Mouse (Mus musculus) MEL (cell line): Measurements from ENCODE around the gene Kdm5c. TPM values are rescaled to one million over a fixed set of nuclear protein-coding genes. Genes with fewer than 3 reads are reported as not detected.
A peak's percentile ranks its signal among the peaks of the same experiment; 100 is the strongest.

Experiments used
- DNase-seq: peaks from one replicate; pipeline ENCODE4 v3.0.0; 2011; ENCODE audit warnings: low read depth, low spot score
- H3K27ac ChIP-seq: 2 replicates; pipeline ENCODE4 v1.5.1; 2012; ENCODE audit warnings: low read depth, mild to moderate bottlenecking, control low read depth, low read length, moderate library complexity; ENCODE audit not compliant: control insufficient read depth
- H3K27me3 ChIP-seq, 2 experiments: fragments of 150-350 bp in 1 of 2; sonication (generic) in 1 of 2; 2 replicates each; pipeline ENCODE4 v1.6.1; 2012; ENCODE audit warnings: low read length in 2 of 2, mild to moderate bottlenecking in 2 of 2, improper control_type of control experiment in 1 of 2, moderate library complexity in 1 of 2; ENCODE audit not compliant: insufficient read depth in 2 of 2, control insufficient read depth in 1 of 2
- H3K36me3 ChIP-seq, 2 experiments: 2 replicates each; pipeline ENCODE4 v1.6.1; 2012 to 2014; ENCODE audit warnings: low read length in 2 of 2, improper control_type of control experiment in 1 of 2, inconsistent platforms in 1 of 2, mild to moderate bottlenecking in 1 of 2; ENCODE audit not compliant: insufficient read depth in 2 of 2, control insufficient read depth in 1 of 2
- H3K4me1 ChIP-seq, 2 experiments: fragments of 150-350 bp in 1 of 2; sonication (generic) in 1 of 2; 2 replicates each; pipeline ENCODE4 v1.6.1; 2012; ENCODE audit warnings: low read length in 2 of 2, improper control_type of control experiment in 1 of 2, mild to moderate bottlenecking in 1 of 2; ENCODE audit not compliant: insufficient read depth in 2 of 2, control insufficient read depth in 1 of 2
- H3K4me3 ChIP-seq, 2 experiments: fragments of 150-350 bp in 1 of 2; sonication (generic) in 1 of 2; 2 replicates each; pipeline ENCODE4 v1.5.1; 2012; ENCODE audit warnings: low read depth in 2 of 2, low read length in 2 of 2, mild to moderate bottlenecking in 2 of 2, moderate library complexity in 2 of 2, control low read depth in 1 of 2, improper control_type of control experiment in 1 of 2; ENCODE audit not compliant: control insufficient read depth in 1 of 2, insufficient read depth in 1 of 2
- H3K79me2 ChIP-seq: 2 replicates; pipeline ENCODE4 v1.6.1; 2012; ENCODE audit warnings: mild to moderate bottlenecking, low read length, moderate library complexity; ENCODE audit not compliant: control insufficient read depth, poor library complexity, insufficient read depth
- H3K9ac ChIP-seq: 2 replicates; pipeline ENCODE4 v1.6.1; 2012; ENCODE audit warnings: low read depth, mild to moderate bottlenecking, control low read depth, low read length, moderate library complexity; ENCODE audit not compliant: control insufficient read depth, poor library complexity, severe bottlenecking
- H3K9me3 ChIP-seq: fragments of 150-350 bp; sonication (generic); replicated peaks from 2 replicates; pipeline ENCODE4 v1.6.1; 2012; ENCODE audit warnings: mild to moderate bottlenecking, low read length, improper control_type of control experiment, moderate library complexity; ENCODE audit not compliant: insufficient read depth
- BHLHE40 ChIP-seq: IDR thresholded peaks from 2 replicates; pipeline ENCODE4 v1.6.1; 2012; ENCODE audit warnings: low read depth, mild to moderate bottlenecking, inconsistent platforms, low read length, improper control_type of control experiment, borderline replicate concordance
- CHD1 ChIP-seq: IDR thresholded peaks from 2 replicates; pipeline ENCODE4 v1.6.1; 2012; ENCODE audit warnings: low read depth, mild to moderate bottlenecking, inconsistent platforms, low read length, improper control_type of control experiment
- CHD2 ChIP-seq: IDR thresholded peaks from 2 replicates; pipeline ENCODE4 v1.6.1; 2011; ENCODE audit warnings: low read length, improper control_type of control experiment
- CTCF ChIP-seq, 3 experiments: IDR thresholded peaks in 2 of 3; conservative IDR thresholded peaks in 1 of 3; 2 replicates each; pipeline ENCODE4 v1.5.1; 2011 to 2012; ENCODE audit warnings: low read length in 3 of 3, low read depth in 2 of 3, mild to moderate bottlenecking in 2 of 3, improper control_type of control experiment in 1 of 3, inconsistent platforms in 1 of 3, mixed read lengths in 1 of 3, moderate library complexity in 1 of 3; ENCODE audit not compliant: control insufficient read depth in 1 of 3, insufficient read depth in 1 of 3, poor library complexity in 1 of 3, severe bottlenecking in 1 of 3
- ELF1 ChIP-seq: IDR thresholded peaks from 2 replicates; pipeline ENCODE4 v1.6.1; 2014; ENCODE audit warnings: low read depth, mild to moderate bottlenecking, inconsistent platforms, low read length, improper control_type of control experiment, moderate library complexity
- EP300 ChIP-seq, 2 experiments: IDR thresholded peaks; 2 replicates each; pipeline ENCODE4 v1.6.1; 2011; ENCODE audit warnings: improper control_type of control experiment in 2 of 2, low read length in 2 of 2, low read depth in 1 of 2, mild to moderate bottlenecking in 1 of 2
- ETS1 ChIP-seq: IDR thresholded peaks from 2 replicates; pipeline ENCODE4 v1.6.1; 2012; ENCODE audit warnings: low read depth, mild to moderate bottlenecking, inconsistent platforms, low read length, improper control_type of control experiment, moderate library complexity
- GABPA ChIP-seq: IDR thresholded peaks from 2 replicates; pipeline ENCODE4 v1.6.1; 2012; ENCODE audit warnings: low read depth, mild to moderate bottlenecking, inconsistent platforms, low read length, improper control_type of control experiment, moderate library complexity
- HCFC1 ChIP-seq: IDR thresholded peaks from 2 replicates; pipeline ENCODE4 v1.6.1; 2012; ENCODE audit warnings: low read depth, mild to moderate bottlenecking, inconsistent platforms, low read length, improper control_type of control experiment, moderate library complexity
- JUND ChIP-seq: IDR thresholded peaks from 2 replicates; pipeline ENCODE4 v1.6.1; 2011; ENCODE audit warnings: low read depth, mild to moderate bottlenecking, improper control_type of control experiment, low read length
- KAT2A ChIP-seq: conservative IDR thresholded peaks from 2 replicates; pipeline ENCODE4 v1.6.1; 2012; ENCODE audit warnings: low read depth, low read length, improper control_type of control experiment, inconsistent platforms
- MAFK ChIP-seq: IDR thresholded peaks from 2 replicates; pipeline ENCODE4 v1.6.1; 2011; ENCODE audit warnings: low read depth, mild to moderate bottlenecking, low read length, improper control_type of control experiment, borderline replicate concordance
- MAX ChIP-seq: IDR thresholded peaks from 2 replicates; pipeline ENCODE4 v1.6.1; 2011; ENCODE audit warnings: low read length, improper control_type of control experiment
- MEF2A ChIP-seq: IDR thresholded peaks from 2 replicates; pipeline ENCODE4 v1.6.1; 2014; ENCODE audit warnings: low read depth, mild to moderate bottlenecking, inconsistent platforms, low read length, improper control_type of control experiment; ENCODE audit not compliant: poor library complexity, insufficient replicate concordance, severe bottlenecking; ENCODE audit errors: extremely low read depth
- MXI1 ChIP-seq: IDR thresholded peaks from 2 replicates; pipeline ENCODE4 v1.6.1; 2011; ENCODE audit warnings: mild to moderate bottlenecking, low read depth, low read length, improper control_type of control experiment
- MYB ChIP-seq: IDR thresholded peaks from 2 replicates; pipeline ENCODE4 v1.6.1; 2011; ENCODE audit warnings: mild to moderate bottlenecking, low read depth, low read length, improper control_type of control experiment
- MYC ChIP-seq: IDR thresholded peaks from 2 replicates; pipeline ENCODE4 v1.6.1; 2011; ENCODE audit warnings: low read depth, mild to moderate bottlenecking, low read length, improper control_type of control experiment, moderate library complexity
- NELFE ChIP-seq: IDR thresholded peaks from 2 replicates; pipeline ENCODE4 v1.6.1; 2011; ENCODE audit warnings: low read depth, low read length, improper control_type of control experiment
- NRF1 ChIP-seq: IDR thresholded peaks from 2 replicates; pipeline ENCODE4 v1.6.1; 2014; ENCODE audit warnings: low read depth, mild to moderate bottlenecking, inconsistent platforms, low read length, improper control_type of control experiment, moderate library complexity; ENCODE audit not compliant: poor library complexity, insufficient read depth, severe bottlenecking
- POLR2A ChIP-seq, 2 experiments: IDR thresholded peaks; 2 replicates each; pipeline ENCODE4 v1.6.1; 2011 to 2012; ENCODE audit warnings: low read length in 2 of 2, mild to moderate bottlenecking in 2 of 2, control low read depth in 1 of 2, improper control_type of control experiment in 1 of 2, low read depth in 1 of 2, moderate library complexity in 1 of 2; ENCODE audit not compliant: control insufficient read depth in 1 of 2, insufficient read depth in 1 of 2, poor library complexity in 1 of 2
- POLR2AphosphoS2 ChIP-seq: IDR thresholded peaks from 2 replicates; pipeline ENCODE4 v1.6.1; 2011; ENCODE audit warnings: low read length, improper control_type of control experiment
- POLR2AphosphoS5 ChIP-seq: IDR thresholded peaks from 2 replicates; pipeline ENCODE4 v1.6.1; 2012; ENCODE audit warnings: low read depth, borderline replicate concordance, mild to moderate bottlenecking, inconsistent platforms, low read length, moderate library complexity, mixed read lengths
- RAD21 ChIP-seq: IDR thresholded peaks from 2 replicates; pipeline ENCODE4 v1.6.1; 2011; ENCODE audit warnings: mild to moderate bottlenecking, low read depth, low read length, improper control_type of control experiment
- RCOR1 ChIP-seq: IDR thresholded peaks from 2 replicates; pipeline ENCODE4 v1.6.1; 2012; ENCODE audit warnings: low read depth, mild to moderate bottlenecking, inconsistent platforms, low read length, improper control_type of control experiment
- SIN3A ChIP-seq: IDR thresholded peaks from 2 replicates; pipeline ENCODE4 v1.6.1; 2012; ENCODE audit warnings: low read length, improper control_type of control experiment, inconsistent platforms
- SMC3 ChIP-seq: IDR thresholded peaks from 2 replicates; pipeline ENCODE4 v1.6.1; 2011; ENCODE audit warnings: low read depth, low read length, improper control_type of control experiment
- TAL1 ChIP-seq: IDR thresholded peaks from 2 replicates; pipeline ENCODE4 v1.6.1; 2012; ENCODE audit warnings: mild to moderate bottlenecking, inconsistent platforms, low read length, moderate library complexity, mixed read lengths
- TBP ChIP-seq: IDR thresholded peaks from 2 replicates; pipeline ENCODE4 v1.8.0; 2011; ENCODE audit warnings: low read depth, low read length, improper control_type of control experiment
- TCF12 ChIP-seq: IDR thresholded peaks from 2 replicates; pipeline ENCODE4 v1.6.1; 2014; ENCODE audit warnings: low read depth, mild to moderate bottlenecking, inconsistent platforms, low read length, improper control_type of control experiment, moderate library complexity
- USF1 ChIP-seq: IDR thresholded peaks from 2 replicates; pipeline ENCODE4 v1.6.1; 2014; ENCODE audit warnings: low read depth, mild to moderate bottlenecking, inconsistent platforms, low read length, improper control_type of control experiment, moderate library complexity
- ZC3H11A ChIP-seq: IDR thresholded peaks from 2 replicates; pipeline ENCODE4 v1.6.1; 2012; ENCODE audit warnings: low read depth, mild to moderate bottlenecking, inconsistent platforms, low read length, improper control_type of control experiment
- ZMIZ1 ChIP-seq: IDR thresholded peaks from 2 replicates; pipeline ENCODE4 v1.6.1; 2012; ENCODE audit warnings: low read depth, mild to moderate bottlenecking, inconsistent platforms, low read length, improper control_type of control experiment, moderate library complexity
- ZNF384 ChIP-seq: IDR thresholded peaks from 2 replicates; pipeline ENCODE4 v1.6.1; 2012; ENCODE audit warnings: low read depth, mild to moderate bottlenecking, inconsistent platforms, low read length, improper control_type of control experiment
- polyA plus RNA-seq, 2 experiments: library from polyadenylated mRNA; stranded (reverse) in 1 of 2; unstranded in 1 of 2; fragments of >175 nt in 1 of 2; fragments of >200 nt in 1 of 2; gene quantifications; 2 replicates each; pipeline versions ENCODE4 v1.2.1 to v1.2.4; 2012; ENCODE audit warnings: low replicate concordance in 2 of 2, low read depth in 1 of 2; ENCODE audit not compliant: insufficient read length in 2 of 2, insufficient read depth in 1 of 2, missing spikeins in 1 of 2
- total RNA-seq: library from RNA; depleted of rRNA; stranded (reverse); fragments of 300-350 nt; gene quantifications from 2 replicates; pipeline ENCODE4 v1.2.3, GENCODE M21; 2012

Gene Kdm5c
- total and polyA plus RNA-seq, 3 experiments, result 102 to 158 (median 127) TPM

- no peak for TF ChIP-seq KAT2A
- TF ChIP-seq CTCF (IDR thresholded peaks at IDR 0.05 in 2 of 3, conservative IDR thresholded peaks at IDR 0.05 in 1 of 3; ENCODE audit: control insufficient read depth in 1 of 3, insufficient read depth in 1 of 3, low read depth in 2 of 3, low read length in 3 of 3, poor library complexity in 1 of 3, severe bottlenecking in 1 of 3), result peak; percentile 41 to 87 (median 57); a peak in 5 of 6 replicates
- no peak for TF ChIP-seq EP300 (IDR thresholded peaks at IDR 0.05; ENCODE audit: low read depth in 1 of 2, low read length in 2 of 2)
- TF ChIP-seq JUND, result no peak
- no peak for TF ChIP-seq ZMIZ1
- no peak for TF ChIP-seq TBP
- no peak for TF ChIP-seq CHD2
- no peak for TF ChIP-seq NELFE
- TF ChIP-seq MAX, result no peak
- TF ChIP-seq ETS1, result no peak
- no peak for TF ChIP-seq HCFC1
- TF ChIP-seq USF1, result no peak
- TF ChIP-seq POLR2A (IDR thresholded peaks at IDR 0.05; ENCODE audit: control insufficient read depth in 1 of 2, insufficient read depth in 1 of 2, low read depth in 1 of 2, low read length in 2 of 2, poor library complexity in 1 of 2), result no peak
- no peak for TF ChIP-seq ELF1
- TF ChIP-seq NRF1, result no peak
- TF ChIP-seq SMC3, result peak; percentile 76
- peak; percentile 53; the same call in 1 of the 2 replicates for TF ChIP-seq ZNF384
These were observed 75.1 kb downstream of the Kdm5c start (continued) for GRCm38 (mm10) chrX:152307942-152308341.

GRCm38 (mm10) chrX:152320535-152320934, 87.7 kb downstream of the Kdm5c start:
- H3K27ac ChIP-seq, result peak overlapping the region; percentile 42
- peaks cover 2 to 42% of the 10 kb centered on the region in 2 experiments; a peak in 3 of 4 replicates for H3K36me3 ChIP-seq
- DNase-seq, result no peak
- H3K9me3 ChIP-seq, result no peaks in the 10 kb centered on the region
- H3K4me1 ChIP-seq, result peaks cover 22 to 30% of the 10 kb centered on the region in 2 experiments
- H3K79me2 ChIP-seq, result peaks cover 1% of the 10 kb centered on the region; the same call in 1 of the 2 replicates
- no peaks in the 10 kb centered on the region for H3K27me3 ChIP-seq
- H3K4me3 ChIP-seq, result no peak overlapping the region; a peak in 1 of 4 replicates
- no peak overlapping the region for H3K9ac ChIP-seq
- no peak for TF ChIP-seq ZMIZ1
- TF ChIP-seq KAT2A, result no peak
- TF ChIP-seq ETS1, result peak; percentile 30; the same call in 1 of the 2 replicates
- no peak for TF ChIP-seq GABPA
- TF ChIP-seq EP300 (IDR thresholded peaks at IDR 0.05; ENCODE audit: low read depth in 1 of 2, low read length in 2 of 2), result peak; percentile 61 to 75; a peak in 3 of 4 replicates
- TF ChIP-seq ZNF384, result no peak
- TF ChIP-seq MYC, result peak; percentile 55; the same call in 1 of the 2 replicates
- 0 out of 2 replicates have a peak, but pooled peaks have one; percentile 59 for TF ChIP-seq MXI1
- TF ChIP-seq MYB, result 0 out of 2 replicates have a peak, but pooled peaks have one; percentile 19
- no peak for TF ChIP-seq TCF12
- TF ChIP-seq SMC3, result no peak
- peak; percentile 58 for TF ChIP-seq BHLHE40
- TF ChIP-seq JUND, result no peak
- TF ChIP-seq ELF1, result no peak
- no peak for TF ChIP-seq CHD2
- TF ChIP-seq POLR2AphosphoS5, result no peak
- no peak for TF ChIP-seq POLR2A (IDR thresholded peaks at IDR 0.05; ENCODE audit: control insufficient read depth in 1 of 2, insufficient read depth in 1 of 2, low read depth in 1 of 2, low read length in 2 of 2, poor library complexity in 1 of 2)
- no peak for TF ChIP-seq CHD1
- no peak for TF ChIP-seq MAFK
- TF ChIP-seq RAD21, result no peak
- no peak for TF ChIP-seq TAL1
- no peak for TF ChIP-seq NELFE
- no peak for TF ChIP-seq POLR2AphosphoS2
- TF ChIP-seq ZC3H11A, result no peak
- TF ChIP-seq RCOR1, result peak; percentile 26; the same call in 1 of the 2 replicates
- no peak for TF ChIP-seq MAX
- TF ChIP-seq MEF2A, result no peak
- peak; percentile 53; the same call in 1 of the 2 replicates for TF ChIP-seq SIN3A
- TF ChIP-seq TBP, result no peak
